Mouse (Mus musculus): Measurements from ENCODE around the gene Tnfrsf11a. TPM values are rescaled to one million over a fixed set of nuclear protein-coding genes. Genes with fewer than 3 reads are reported as not detected.

Gene Tnfrsf11a
- polyA plus RNA-seq (2016; fragmentation: Nextera tagmentation; extraction: Ambion mirVana) = 0.14 and 0.36 TPM in 2 replicates

GRCm38 (mm10) chr1:105780457-105781364 lies at the start of gene Tnfrsf11a:
Tnfrsf11a (plus strand) TSS chr1:105780718.
- Histone ChIP-seq H3K27ac (no peak within 1 kb of the TSS), H3K4me1 (peaks cover 11% of the 10 kb centered on the region), H3K9ac (peak within 1 kb of the TSS; percentile 59), H3K36me3 (replicated peaks) (no peaks in the 10 kb centered on the region), H3K27me3 (peaks cover 36% of the 10 kb centered on the region), H3K9me3 (no peaks in the 10 kb centered on the region), H3K4me2 (peak within 1 kb of the TSS; percentile 96), H3K4me3 (replicated peaks) (peak within 1 kb of the TSS; percentile 55)
- peak; percentile 89 for ATAC-seq (ENCODE audit: low FRiP score)
- 4% methylated on average over 43 of the region's 77 CpGs for WGBS

- Histone ChIP-seq H3K9ac (no peak overlapping the region), H3K4me3 (replicated peaks) (no peak overlapping the region), H3K27me3 (no peaks in the 10 kb centered on the region), H3K9me3 (no peaks in the 10 kb centered on the region), H3K4me1 (no peaks in the 10 kb centered on the region), H3K27ac (no peak overlapping the region), H3K4me2 (no peak overlapping the region), H3K36me3 (replicated peaks) (peaks cover 19% of the 10 kb centered on the region)
- 76% methylated on average over 3 of the region's 3 CpGs for WGBS
- ATAC-seq (ENCODE audit: low FRiP score) = no peak
Measured at GRCm38 (mm10) chr1:105735318-105735717, 45.2 kb upstream of the Tnfrsf11a start.

DNA sequence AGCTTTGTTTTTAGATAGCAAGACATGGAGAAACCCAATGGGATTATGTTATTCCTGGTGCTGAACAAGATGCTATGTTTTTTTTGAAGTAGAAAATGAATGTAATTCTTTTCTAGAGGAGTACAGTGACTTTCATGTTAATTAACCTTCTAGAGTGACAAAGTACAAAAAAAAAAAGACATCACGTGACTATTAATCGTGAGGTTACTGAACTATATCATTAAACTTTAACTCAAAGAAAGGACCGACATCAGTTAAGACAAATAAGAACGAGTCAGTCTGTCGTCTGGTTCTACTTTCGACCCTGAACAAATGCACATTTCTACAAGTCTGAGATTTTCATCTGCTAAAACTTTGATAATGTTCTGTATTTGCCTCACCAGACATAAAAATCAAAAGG lies 42.2 kb upstream of the Tnfrsf11a start:
- H3K27ac ChIP-seq = no peak overlapping the region
- H3K4me3 ChIP-seq (replicated peaks) = no peak overlapping the region
- whole genome bisulfite sequencing = 94% methylated on average over 6 of the region's 6 CpGs
- H3K9me3 ChIP-seq = no peaks in the 10 kb centered on the region
- H3K9ac ChIP-seq = no peak overlapping the region
- H3K36me3 ChIP-seq (replicated peaks) = peaks cover 30% of the 10 kb centered on the region
- no peaks in the 10 kb centered on the region for H3K4me1 ChIP-seq
- no peak overlapping the region for H3K4me2 ChIP-seq
- no peak for ATAC-seq (ENCODE audit: low FRiP score)
- no peaks in the 10 kb centered on the region for H3K27me3 ChIP-seq

GRCm38 (mm10) chr1:105739493-105739892 lies 41.0 kb upstream of the Tnfrsf11a start:
- peaks cover 36% of the 10 kb centered on the region for H3K36me3 ChIP-seq (replicated peaks)
- no peaks in the 10 kb centered on the region for H3K4me1 ChIP-seq
- no peak overlapping the region for H3K4me2 ChIP-seq
- no peak overlapping the region for H3K27ac ChIP-seq
- no peak overlapping the region for H3K4me3 ChIP-seq (replicated peaks)
- H3K9me3 ChIP-seq = no peaks in the 10 kb centered on the region
- H3K27me3 ChIP-seq = no peaks in the 10 kb centered on the region
- no peak overlapping the region for H3K9ac ChIP-seq
- ATAC-seq (ENCODE audit: low FRiP score) = no peak

- Histone ChIP-seq H3K9ac (no peak overlapping the region), H3K27me3 (no peaks in the 10 kb centered on the region), H3K4me3 (replicated peaks) (no peak overlapping the region), H3K27ac (no peak overlapping the region), H3K4me1 (no peaks in the 10 kb centered on the region), H3K36me3 (replicated peaks) (peaks cover 45% of the 10 kb centered on the region), H3K4me2 (no peak overlapping the region), H3K9me3 (no peaks in the 10 kb centered on the region)
- ATAC-seq (ENCODE audit: low FRiP score) = no peak
- WGBS = 89% methylated on average over 1 of the region's 1 CpGs
Measured at GRCm38 (mm10) chr1:105742481-105742880, 38.0 kb upstream of the Tnfrsf11a start.

DNA sequence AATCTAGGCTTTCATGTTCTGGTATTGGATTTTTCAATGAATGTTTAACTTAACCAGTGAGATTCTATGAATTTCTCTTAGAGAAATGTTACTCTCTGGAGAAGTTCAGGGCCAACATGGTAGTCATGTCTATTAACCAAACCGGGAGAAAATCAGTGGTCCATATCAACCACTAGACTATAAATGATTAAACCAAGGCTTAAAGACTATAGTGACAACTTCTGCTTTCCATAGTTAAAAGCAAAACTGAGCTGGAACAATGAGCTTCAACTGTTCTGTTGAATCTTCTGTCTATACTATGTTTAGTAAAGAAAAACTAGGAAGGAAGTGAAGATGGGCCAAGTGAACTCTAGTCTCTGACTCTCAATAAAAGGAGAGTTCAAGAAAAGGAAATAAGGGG lies 34.1 kb upstream of the Tnfrsf11a start:
- no peaks in the 10 kb centered on the region for H3K4me1 ChIP-seq
- peaks cover 48% of the 10 kb centered on the region for H3K36me3 ChIP-seq (replicated peaks)

DNA sequence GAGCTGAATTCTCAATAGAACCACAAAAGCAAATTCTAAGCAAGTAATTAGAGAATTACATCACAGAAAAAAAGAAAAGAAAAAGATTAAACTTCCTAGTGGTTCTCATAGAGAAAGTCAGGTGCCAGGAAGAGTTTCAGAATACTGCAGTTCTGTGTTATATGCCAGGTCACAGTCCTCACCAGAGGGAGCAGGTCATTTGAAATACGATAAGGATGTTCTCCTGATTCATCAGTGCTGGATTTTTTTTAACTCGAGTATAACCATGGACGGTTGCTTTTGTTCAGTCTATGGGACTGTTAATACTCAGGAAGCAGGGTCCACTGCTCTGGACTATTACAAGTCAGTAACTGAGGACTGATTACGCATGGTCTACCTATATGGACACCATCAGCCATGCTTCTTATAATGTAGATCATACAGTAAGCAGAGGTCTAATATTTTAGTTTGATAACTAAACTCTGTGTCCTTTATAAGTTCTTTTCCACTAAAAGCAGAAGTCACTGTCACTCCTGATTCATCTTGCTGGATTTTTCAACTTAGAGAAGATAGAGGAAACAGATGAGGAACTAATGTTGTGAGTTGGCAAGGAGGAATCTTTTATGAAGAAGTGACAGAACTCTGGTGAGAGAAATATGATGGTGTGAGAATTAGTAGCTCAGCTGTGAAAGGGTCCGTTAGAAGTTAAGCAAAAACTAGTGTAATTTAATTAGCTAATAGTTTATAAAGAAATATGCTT lies 33.5 kb upstream of the Tnfrsf11a start:
- Histone ChIP-seq H3K4me2 (no peak overlapping the region), H3K27me3 (no peaks in the 10 kb centered on the region), H3K4me3 (replicated peaks) (no peak overlapping the region), H3K4me1 (no peaks in the 10 kb centered on the region), H3K27ac (no peak overlapping the region), H3K9me3 (no peaks in the 10 kb centered on the region), H3K9ac (no peak overlapping the region), H3K36me3 (replicated peaks) (peaks cover 45% of the 10 kb centered on the region)
- no peak for ATAC-seq (ENCODE audit: low FRiP score)
- 91% methylated on average over 5 of the region's 5 CpGs for WGBS

More for the DNA sequence above, 34.1 kb upstream of the Tnfrsf11a start:
- Histone ChIP-seq H3K9ac (no peak overlapping the region), H3K9me3 (no peaks in the 10 kb centered on the region), H3K27me3 (no peaks in the 10 kb centered on the region), H3K27ac (no peak overlapping the region), H3K4me3 (replicated peaks) (no peak overlapping the region), H3K4me2 (no peak overlapping the region)
- WGBS = 93% methylated on average over 1 of the region's 1 CpGs
- ATAC-seq (ENCODE audit: low FRiP score) = no peak

- WGBS = 94% methylated on average over 4 of the region's 4 CpGs
- Histone ChIP-seq H3K4me3 (replicated peaks) (no peak overlapping the region), H3K36me3 (replicated peaks) (peaks cover 43% of the 10 kb centered on the region), H3K27ac (no peak overlapping the region), H3K9me3 (no peaks in the 10 kb centered on the region), H3K9ac (no peak overlapping the region), H3K4me1 (no peaks in the 10 kb centered on the region), H3K4me2 (no peak overlapping the region), H3K27me3 (no peaks in the 10 kb centered on the region)
- ATAC-seq (ENCODE audit: low FRiP score) = no peak
Measured at GRCm38 (mm10) chr1:105748091-105748799, 32.3 kb upstream of the Tnfrsf11a start.

- H3K4me3 ChIP-seq (replicated peaks) = no peak overlapping the region
- no peaks in the 10 kb centered on the region for H3K9me3 ChIP-seq
- peaks cover 19% of the 10 kb centered on the region for H3K36me3 ChIP-seq (replicated peaks)
- no peak for ATAC-seq (ENCODE audit: low FRiP score)
- H3K9ac ChIP-seq = no peak overlapping the region
- H3K4me1 ChIP-seq = no peaks in the 10 kb centered on the region
- no peak overlapping the region for H3K4me2 ChIP-seq
- 85% methylated on average over 4 of the region's 4 CpGs for WGBS
- H3K27ac ChIP-seq = no peak overlapping the region
- no peaks in the 10 kb centered on the region for H3K27me3 ChIP-seq
Measured at GRCm38 (mm10) chr1:105752196-105752595, 28.3 kb upstream of the Tnfrsf11a start.

GRCm38 (mm10) chr1:105752944-105753343 lies 27.6 kb upstream of the Tnfrsf11a start:
- Histone ChIP-seq H3K9me3 (no peaks in the 10 kb centered on the region), H3K4me1 (no peaks in the 10 kb centered on the region), H3K27me3 (no peaks in the 10 kb centered on the region), H3K36me3 (replicated peaks) (peaks cover 18% of the 10 kb centered on the region), H3K9ac (no peak overlapping the region), H3K4me2 (no peak overlapping the region), H3K4me3 (replicated peaks) (no peak overlapping the region), H3K27ac (no peak overlapping the region)
- 82% methylated on average over 1 of the region's 1 CpGs for WGBS
- ATAC-seq (ENCODE audit: low FRiP score) = no peak

DNA sequence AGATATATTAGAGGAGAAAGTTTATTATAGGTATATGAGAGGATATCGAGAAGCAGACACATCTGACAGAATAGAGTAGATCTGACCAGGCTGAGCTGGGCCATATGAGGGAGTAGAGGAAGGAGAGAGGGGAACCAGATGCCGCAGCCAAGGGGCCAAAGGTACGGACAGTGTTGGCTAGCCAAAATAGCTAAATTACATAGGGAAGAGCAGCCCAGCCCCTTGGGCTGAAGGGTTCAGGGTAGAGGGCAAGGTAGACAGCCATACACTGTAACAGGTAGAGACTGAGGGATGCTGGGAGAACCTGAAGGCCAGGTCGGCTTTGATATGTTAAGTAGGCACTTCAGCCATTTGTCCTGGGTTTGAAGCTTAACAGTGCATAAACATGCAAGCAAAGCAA lies 21.7 kb upstream of the Tnfrsf11a start:
- WGBS = 91% methylated on average over 4 of the region's 4 CpGs
- Histone ChIP-seq H3K4me3 (replicated peaks) (no peak overlapping the region), H3K4me1 (no peaks in the 10 kb centered on the region), H3K4me2 (no peak overlapping the region), H3K36me3 (replicated peaks) (no peaks in the 10 kb centered on the region; the same call in 1 of the 2 replicates), H3K9ac (no peak overlapping the region), H3K27me3 (no peaks in the 10 kb centered on the region), H3K9me3 (peaks cover 13% of the 10 kb centered on the region), H3K27ac (no peak overlapping the region)
- no peak for ATAC-seq (ENCODE audit: low FRiP score)

Measured in forebrain, embryonic 12.5 days (tissue).